Mouse (Mus musculus) kidney, postnatal 0 days (tissue): ENCODE data around the gene Rtn4r. TPM values are rescaled to one million over a fixed set of nuclear protein-coding genes. Genes with fewer than 3 reads are reported as not detected.

Experiments used
- ATAC-seq: fragments of 200-750 bp; cut with Nextera tagmentation; replicated peaks from 2 replicates; pipeline ENCODE4 v1.8.0; 2017; ENCODE audit warnings: low read depth, moderate number of reproducible peaks, moderate TSS enrichment, moderate library complexity; ENCODE audit not compliant: low FRiP score
- DNase-seq: peaks from one replicate; pipeline ENCODE4 v3.0.0-alpha.2; 2016; ENCODE audit warnings: low spot score
- H3K27ac ChIP-seq: fragments of 300-500 bp; sonication (generic); 2 replicates; pipeline ENCODE4 v1.5.1; 2014; ENCODE audit warnings: mild to moderate bottlenecking
- H3K27me3 ChIP-seq: fragments of 300-500 bp; sonication (generic); 2 replicates; pipeline ENCODE4 v1.6.1; 2014; ENCODE audit warnings: low read length, mixed read lengths; ENCODE audit not compliant: insufficient read depth
- H3K36me3 ChIP-seq: fragments of 300-500 bp; sonication (generic); 2 replicates; pipeline ENCODE4 v1.6.1; 2014; ENCODE audit warnings: low read length, mixed read lengths; ENCODE audit not compliant: insufficient read depth
- H3K4me1 ChIP-seq: fragments of 300-500 bp; sonication (generic); replicated peaks from 2 replicates; pipeline ENCODE4 v1.6.1; 2014; ENCODE audit warnings: antibody characterized with exemption, low read length, mixed read lengths; ENCODE audit not compliant: insufficient read depth
- H3K4me2 ChIP-seq: fragments of 300-500 bp; sonication (generic); 2 replicates; pipeline ENCODE4 v1.6.1; 2014; ENCODE audit warnings: mild to moderate bottlenecking, low read length, moderate library complexity, mixed read lengths
- H3K4me3 ChIP-seq: fragments of 300-500 bp; sonication (generic); replicated peaks from 2 replicates; pipeline ENCODE4 v1.5.1; 2014; ENCODE audit warnings: low read depth, low read length
- H3K9ac ChIP-seq: fragments of 300-500 bp; sonication (generic); 2 replicates; pipeline ENCODE4 v1.6.1; 2014; ENCODE audit warnings: low read depth, low read length
- H3K9me3 ChIP-seq: fragments of 300-500 bp; sonication (generic); replicated peaks from 2 replicates; pipeline ENCODE4 v1.6.1; 2016; ENCODE audit warnings: low read length, inconsistent platforms, mixed read lengths
- CTCF ChIP-seq: IDR thresholded peaks from 2 replicates; pipeline ENCODE4 v1.5.1; 2016; ENCODE audit warnings: antibody characterized with exemption, low read depth, mild to moderate bottlenecking, moderate library complexity
- WGBS: fragments of 180-500 bp; shearing (Covaris S2); extraction: QIAGEN DNeasy Blood & Tissue Kit; methylation state at CpG from one replicate; pipeline ENCODE4 v1.1.7; 2014; 5-methylcytosine and 5-hydroxymethylcytosine counted together
- polyA plus RNA-seq: library from polyadenylated mRNA; unstranded; fragments of >200 nt; fragmentation: Nextera tagmentation; extraction: Ambion mirVana; gene quantifications from 2 replicates; pipeline ENCODE4 v1.2.1, GENCODE M21; 2015

Gene Rtn4r
- polyA plus RNA-seq, 1 experiment from 2014 or later, result 1.2 TPM

- H3K36me3 ChIP-seq, result no peaks in the 10 kb centered on the region
- H3K4me1 ChIP-seq, result 0 out of 2 replicates have a peak, but pooled peaks cover 4% of the 10 kb centered on the region
- 78% methylated on average over 5 of the region's 6 CpGs for WGBS
- H3K27ac ChIP-seq, result no peak overlapping the region
- no peak overlapping the region for H3K4me3 ChIP-seq
- ATAC-seq, result no peak
- no peaks in the 10 kb centered on the region for H3K27me3 ChIP-seq
- no peak overlapping the region for H3K9ac ChIP-seq
- no peaks in the 10 kb centered on the region for H3K9me3 ChIP-seq
- no peak overlapping the region for H3K4me2 ChIP-seq
- no peak for DNase-seq
- no peak for TF ChIP-seq CTCF
Observed at GRCm38 (mm10) chr16:18145341-18145867, 18.0 kb downstream of the Rtn4r start.

- no peaks in the 10 kb centered on the region for H3K36me3 ChIP-seq
- H3K27ac ChIP-seq, result no peak overlapping the region
- TF ChIP-seq CTCF, result no peak
- 0 out of 2 replicates have a peak, but pooled peaks cover 4% of the 10 kb centered on the region for H3K4me1 ChIP-seq
- DNase-seq (no peak), ATAC-seq (no peak)
- no peak overlapping the region for H3K9ac ChIP-seq
- no peak overlapping the region for H3K4me2 ChIP-seq
- no peaks in the 10 kb centered on the region for H3K27me3 ChIP-seq
- 52% methylated on average over 6 of the region's 6 CpGs for WGBS
- H3K9me3 ChIP-seq, result no peaks in the 10 kb centered on the region
- H3K4me3 ChIP-seq, result no peak overlapping the region
Observed at GRCm38 (mm10) chr16:18148208-18148876, 20.9 kb downstream of the Rtn4r start.

GRCm38 (mm10) chr16:18149205-18149604, 21.8 kb downstream of the Rtn4r start:
- H3K36me3 ChIP-seq, result no peaks in the 10 kb centered on the region
- 41% methylated on average over 6 of the region's 6 CpGs for WGBS
- no peaks in the 10 kb centered on the region for H3K27me3 ChIP-seq
- H3K27ac ChIP-seq, result no peak overlapping the region
- no peak overlapping the region for H3K4me3 ChIP-seq
- DNase-seq, result no peak
- H3K9me3 ChIP-seq, result no peaks in the 10 kb centered on the region
- no peak overlapping the region for H3K4me2 ChIP-seq
- 0 out of 2 replicates have a peak, but pooled peaks cover 4% of the 10 kb centered on the region for H3K4me1 ChIP-seq
- TF ChIP-seq CTCF, result no peak
- ATAC-seq, result no peak
- no peak overlapping the region for H3K9ac ChIP-seq

- WGBS, result 93% methylated on average over 12 of the region's 12 CpGs
Observed at GRCm38 (mm10) chr16:18152189-18152588, 24.7 kb downstream of the Rtn4r start.

DNA sequence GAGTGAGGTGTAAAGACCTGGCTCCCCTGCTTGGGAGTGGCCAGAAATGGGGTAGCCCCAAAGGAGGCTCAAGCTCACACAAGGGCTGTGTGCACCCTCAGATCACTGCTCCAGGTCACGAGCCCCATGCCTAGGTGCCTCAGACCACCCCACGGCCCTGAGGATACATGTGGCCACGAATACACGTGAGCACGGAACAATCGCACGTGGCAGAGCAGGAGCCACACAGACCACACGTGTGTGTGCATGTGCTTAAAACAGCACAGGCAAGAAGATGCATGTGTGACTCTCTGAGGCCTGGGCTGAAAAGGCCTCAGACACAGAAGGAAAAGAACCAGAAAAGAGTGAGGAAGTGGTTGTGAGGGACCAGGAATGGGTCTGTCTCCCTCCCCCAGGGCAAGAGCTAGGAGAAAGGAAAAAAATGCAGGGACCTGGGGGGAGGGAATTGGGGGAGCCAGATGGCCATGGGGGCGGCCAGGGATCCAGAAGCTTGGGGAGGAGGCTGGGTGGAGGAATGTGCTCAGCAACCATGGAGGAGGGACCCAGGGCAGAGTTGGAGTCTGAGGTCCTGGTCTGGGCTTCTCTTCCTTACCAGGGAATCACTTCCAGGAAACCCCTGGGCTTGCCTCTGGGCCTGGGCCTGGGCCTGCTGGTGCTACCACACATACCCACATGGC, 25.5 kb downstream of the Rtn4r start:
- ATAC-seq, result no peak
- no peak for TF ChIP-seq CTCF

More at GRCm38 (mm10) chr16:18152189-18152588, 24.7 kb downstream of the Rtn4r start:
- Histone ChIP-seq H3K4me2 (no peak overlapping the region), H3K36me3 (no peaks in the 10 kb centered on the region), H3K4me3 (no peak overlapping the region), H3K9me3 (no peaks in the 10 kb centered on the region), H3K9ac (no peak overlapping the region), H3K27me3 (no peaks in the 10 kb centered on the region), H3K27ac (no peak overlapping the region), H3K4me1 (peaks cover 12% of the 10 kb centered on the region)
- no peak for TF ChIP-seq CTCF
- ATAC-seq, result no peak
- no peak for DNase-seq

DNA sequence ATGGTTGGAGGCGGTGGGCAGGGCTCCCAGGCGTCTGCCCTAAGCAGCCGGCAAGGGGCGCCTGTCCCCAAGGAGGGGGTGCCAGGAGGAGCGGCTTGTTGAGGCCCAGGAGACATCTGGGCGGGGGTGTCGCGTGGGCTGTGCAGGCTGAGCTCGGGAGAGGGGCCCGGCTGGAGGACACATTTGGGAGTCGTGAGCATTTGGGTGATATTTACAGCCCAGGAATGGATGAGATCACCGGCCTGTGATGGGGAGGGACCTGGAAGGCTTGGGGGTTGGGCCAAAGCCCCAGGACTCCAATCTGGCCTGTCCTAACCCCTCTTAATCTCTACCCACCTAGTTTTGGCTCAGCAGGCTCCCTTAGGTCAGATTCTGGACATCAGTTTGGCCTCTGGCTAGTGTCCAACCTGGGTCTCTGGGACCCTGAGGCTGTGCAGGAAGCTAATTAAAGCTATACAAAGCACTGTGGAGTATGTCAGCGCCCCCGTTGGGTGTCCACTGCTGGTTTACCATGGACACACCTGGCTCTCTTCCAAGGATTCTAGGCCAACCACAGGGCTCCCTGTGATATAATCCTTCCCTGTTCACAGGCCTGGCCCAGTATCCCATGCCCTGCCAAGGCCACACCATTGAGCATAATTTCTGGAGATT, 27.2 kb downstream of the Rtn4r start:
- Histone ChIP-seq H3K27ac (no peak overlapping the region), H3K4me1 (peaks cover 12% of the 10 kb centered on the region), H3K36me3 (no peaks in the 10 kb centered on the region), H3K9ac (0 out of 2 replicates have a peak overlapping the region, but pooled peaks have one; percentile 8), H3K4me3 (no peak overlapping the region), H3K27me3 (no peaks in the 10 kb centered on the region), H3K4me2 (no peak overlapping the region), H3K9me3 (no peaks in the 10 kb centered on the region)
- no peak; the same call in 1 of the 2 replicates for TF ChIP-seq CTCF
- WGBS, result 18% methylated on average over 14 of the region's 14 CpGs
- DNase-seq, result peak; percentile 44
- no peak; the same call in 1 of the 2 replicates for ATAC-seq

More for the DNA sequence above, 25.5 kb downstream of the Rtn4r start:
- WGBS, result 91% methylated on average over 9 of the region's 9 CpGs
- no peak overlapping the region for H3K27ac ChIP-seq
- H3K9me3 ChIP-seq, result no peaks in the 10 kb centered on the region
- no peak overlapping the region for H3K4me3 ChIP-seq
- no peak overlapping the region for H3K4me2 ChIP-seq
- DNase-seq, result no peak
- H3K27me3 ChIP-seq, result no peaks in the 10 kb centered on the region
- H3K9ac ChIP-seq, result no peak overlapping the region
- no peaks in the 10 kb centered on the region for H3K36me3 ChIP-seq
- peaks cover 12% of the 10 kb centered on the region for H3K4me1 ChIP-seq
